Mouse (Mus musculus): Measurements from ENCODE around the gene Csrp3.

- TF ChIP-seq CTCF (IDR thresholded peaks at IDR 0.05; ENCODE audit: low read depth, low read length): no peak
- no peak for TF ChIP-seq EP300 (IDR thresholded peaks at IDR 0.05; ENCODE audit: insufficient read depth, low read depth, low read length)
- no peak for TF ChIP-seq POLR2A (IDR thresholded peaks at IDR 0.05; ENCODE audit: insufficient read depth, low read length)
Measured at GRCm38 (mm10) chr7:48788348-48788747, 59.5 kb downstream of the Csrp3 start.

Data from ES-Bruce4 (cell line).